8 mouse cellular contexts compared by ENCODE assay signal in genomic region chr16:91373473-91374252, GRCm38 (mm10). TPM values are rescaled to one million over a fixed set of nuclear protein-coding genes. Genes with fewer than 3 reads are reported as not detected.
DNase-seq lines count a peak whose midpoint lies in the region; TF ChIP-seq lines count a peak whose summit lies in the region.

No protein-coding gene starts in this region.

- no peaks in the 10 kb centered on the region for H3K27me3 ChIP-seq in hindbrain, embryonic 10.5 days (ENCODE audit: insufficient read depth, poor library complexity, severe bottlenecking)

- intact Hi-C loops in gastrocnemius, adult 2 months (cut with DNase I), result loop anchor here (5.0 kb wide), 1 partner anchor 34 kb away; the partner anchor contains the start of gene Il10rb

- DNase-seq in gastrocnemius, adult 2 months, result no peak
- no peak for DNase-seq in gastrocnemius, adult 8-10 months (ENCODE audit: low spot score in 2 of 2)
- DNase-seq in MEL-GATA-1-ER (ENCODE audit: extremely low read depth, low read depth), result peak; percentile 10
- no peak for DNase-seq in hindbrain, embryonic 10.5 days (ENCODE audit: low spot score)
- peak; percentile 30 for DNase-seq in lung, postnatal 10 days
- DNase-seq in embryo, embryonic 9.5 days (ENCODE audit: extremely low spot score), result no peak
- no peak for DNase-seq in retina, postnatal 1 day
- no peak for DNase-seq in kidney, postnatal 14 days

- peak overlapping the region; percentile 77 for H3K4me3 ChIP-seq in gastrocnemius, adult 2 months
- H3K4me3 ChIP-seq in hindbrain, embryonic 10.5 days, result peak overlapping the region; percentile 91

- no peaks in the 10 kb centered on the region for H3K9me3 ChIP-seq in hindbrain, embryonic 10.5 days

- peaks cover 19% of the 10 kb centered on the region for H3K4me1 ChIP-seq in hindbrain, embryonic 10.5 days (replicated peaks)

- H3K36me3 ChIP-seq in hindbrain, embryonic 10.5 days, result peaks cover 19% of the 10 kb centered on the region; the same call in 1 of the 2 replicates

- H3K27ac ChIP-seq in gastrocnemius, adult 2 months, result peak overlapping the region; percentile 97
- peak overlapping the region; percentile 98 for H3K27ac ChIP-seq in hindbrain, embryonic 10.5 days

- 43% methylated on average over 13 of the region's 13 CpGs for WGBS in hindbrain, embryonic 10.5 days

- TF ChIP-seq CTCF in gastrocnemius, adult 2 months (IDR thresholded peaks at IDR 0.05), result no peak

RNA-seq across cellular contexts. Expression of gene Ifnar2, which starts 1.1 kb away (rescaled TPM):
- total RNA-seq in gastrocnemius, adult 2 months (2021), result 10 to 100 TPM in 1 of 2 experiments, 1 to 10 TPM in 1; 6.8 to 11.4 TPM
- 1 to 10 TPM; 2.6 to 5.1 (median 4.2) TPM for total RNA-seq in gastrocnemius, adult 8-10 months (2022)
- 27.8 and 29.3 TPM in 2 replicates for polyA plus RNA-seq in hindbrain, embryonic 10.5 days (2016; fragmentation: Nextera tagmentation; extraction: Ambion mirVana)

RNA-seq across cellular contexts. Expression of gene Gm21970, which starts 17.9 kb away (rescaled TPM):
- total RNA-seq in gastrocnemius, adult 2 months (2021), result under 1 TPM in 1 of 2 experiments, not detected in 1; 0.45 TPM
- 1 to 10 TPM in 1 of 4 experiments, not detected in 3; 1.3 TPM for total RNA-seq in gastrocnemius, adult 8-10 months (2022)
- not detected in 2 replicates for polyA plus RNA-seq in hindbrain, embryonic 10.5 days (2016; fragmentation: Nextera tagmentation; extraction: Ambion mirVana)

RNA-seq across cellular contexts. Expression of gene Il10rb, which starts 32.3 kb away (rescaled TPM):
- 1 to 10 TPM; 6.2 to 7.9 TPM for total RNA-seq in gastrocnemius, adult 2 months (2021)
- 1 to 10 TPM; 4.4 to 6.4 (median 5.0) TPM for total RNA-seq in gastrocnemius, adult 8-10 months (2022)
- polyA plus RNA-seq in hindbrain, embryonic 10.5 days (2016; fragmentation: Nextera tagmentation; extraction: Ambion mirVana), result 7.1 and 8.6 TPM in 2 replicates

Comparison
In these comparisons a context has a peak if more than half of its experiments do, and no peak if none do; other contexts are left out.
1. DNase-seq: peak in MEL-GATA-1-ER (single experiment) and lung, postnatal 10 days (single experiment); none in gastrocnemius, adult 2 months (single experiment), gastrocnemius, adult 8-10 months (0 of 2), hindbrain, embryonic 10.5 days (single experiment), embryo, embryonic 9.5 days (single experiment), retina, postnatal 1 day (single experiment) and kidney, postnatal 14 days (single experiment).